Mouse (Mus musculus) midbrain, embryonic 15.5 days (tissue): ENCODE results near the gene Rps6kb2. TPM values are rescaled to one million over a fixed set of nuclear protein-coding genes. Genes with fewer than 3 reads are reported as not detected.
"Not testable (repeated sequence)": the region's sequence is repeated elsewhere in the genome, so short reads cannot be mapped to it uniquely, and the experiment has no call there.

Experiments
- ATAC-seq: fragments of 200-750 bp; cut with Nextera tagmentation; replicated peaks from 2 replicates; pipeline ENCODE4 v1.8.0; 2017; ENCODE audit warnings: moderate TSS enrichment
- H3K27ac ChIP-seq: fragments of 300-500 bp; sonication (generic); 2 replicates; pipeline ENCODE4 v1.5.1; 2015; ENCODE audit warnings: mild to moderate bottlenecking, inconsistent platforms
- H3K27me3 ChIP-seq: fragments of 300-500 bp; sonication (generic); replicated peaks from 2 replicates; pipeline ENCODE4 v1.6.1; 2015; ENCODE audit warnings: inconsistent platforms
- H3K36me3 ChIP-seq: fragments of 300-500 bp; sonication (generic); replicated peaks from 2 replicates; pipeline ENCODE4 v1.6.1; 2015; ENCODE audit warnings: inconsistent platforms
- H3K4me1 ChIP-seq: fragments of 300-500 bp; sonication (generic); 2 replicates; pipeline ENCODE4 v1.6.1; 2015; ENCODE audit warnings: inconsistent platforms
- H3K4me2 ChIP-seq: fragments of 300-500 bp; sonication (generic); 2 replicates; pipeline ENCODE4 v1.6.1; 2015; ENCODE audit warnings: inconsistent platforms, mild to moderate bottlenecking, moderate library complexity
- H3K4me3 ChIP-seq: fragments of 300-500 bp; sonication (generic); 2 replicates; pipeline ENCODE4 v1.5.1; 2015; ENCODE audit warnings: mild to moderate bottlenecking, inconsistent platforms
- H3K9ac ChIP-seq: fragments of 300-500 bp; sonication (generic); 2 replicates; pipeline ENCODE4 v1.6.1; 2015; ENCODE audit warnings: mild to moderate bottlenecking, inconsistent platforms
- H3K9me3 ChIP-seq: fragments of 300-500 bp; sonication (generic); 2 replicates; pipeline ENCODE4 v1.6.1; 2016; ENCODE audit warnings: inconsistent platforms
- WGBS: fragments of 180-500 bp; shearing (Covaris S2); methylation state at CpG from one replicate; pipeline ENCODE4 v1.1.7; 2015; ENCODE audit warnings: mixed read lengths; 5-methylcytosine and 5-hydroxymethylcytosine counted together
- polyA plus RNA-seq: library from polyadenylated mRNA; unstranded; fragments of >200 nt; fragmentation: Nextera tagmentation; extraction: Ambion mirVana; gene quantifications from 2 replicates; pipeline ENCODE4 v1.2.1, GENCODE M21; 2015

Gene Rps6kb2
- polyA plus RNA-seq, 1 experiment from 2014 or later = 60.7 TPM

GRCm38 (mm10) chr19:4143759-4144268 lies 19.3 kb downstream of the Rps6kb2 start, which contains the start of gene Cabp4:
Cabp4 (minus strand) TSS chr19:4144033.
- peaks cover 11% of the 10 kb centered on the region for H3K4me1 ChIP-seq
- 83% methylated on average over 7 of the region's 7 CpGs for WGBS
- H3K4me3 ChIP-seq = no peak within 1 kb of the TSS
- no peaks in the 10 kb centered on the region for H3K9me3 ChIP-seq
- no peaks in the 10 kb centered on the region for H3K36me3 ChIP-seq
- H3K27me3 ChIP-seq = no peaks in the 10 kb centered on the region
- no peak within 1 kb of the TSS for H3K27ac ChIP-seq
- no peak within 1 kb of the TSS for H3K4me2 ChIP-seq
- no peak within 1 kb of the TSS for H3K9ac ChIP-seq
- ATAC-seq = no peak

- Histone ChIP-seq H3K9ac (no peak overlapping the region), H3K4me1 (peaks cover 4% of the 10 kb centered on the region), H3K27ac (no peak overlapping the region), H3K27me3 (no peaks in the 10 kb centered on the region), H3K36me3 (no peaks in the 10 kb centered on the region), H3K4me2 (no peak overlapping the region), H3K9me3 (no peaks in the 10 kb centered on the region), H3K4me3 (no peak overlapping the region)
- no peak for ATAC-seq
- WGBS = 92% methylated on average over 18 of the region's 18 CpGs
These were observed 20.6 kb downstream of the Rps6kb2 start for GRCm38 (mm10) chr19:4142416-4143173.

- no peak overlapping the region for H3K4me2 ChIP-seq
- no peak overlapping the region for H3K9ac ChIP-seq
- no peaks in the 10 kb centered on the region for H3K36me3 ChIP-seq
- H3K4me1 ChIP-seq = 0 out of 2 replicates have a peak, but pooled peaks cover 2% of the 10 kb centered on the region
- no peak overlapping the region for H3K27ac ChIP-seq
- no peaks in the 10 kb centered on the region for H3K9me3 ChIP-seq
- 74% methylated on average over 6 of the region's 6 CpGs for WGBS
- no peaks in the 10 kb centered on the region for H3K27me3 ChIP-seq
- ATAC-seq = no peak
- no peak overlapping the region for H3K4me3 ChIP-seq
These were observed 23.0 kb downstream of the Rps6kb2 start for GRCm38 (mm10) chr19:4140147-4140546.

GRCm38 (mm10) chr19:4139446-4139845 lies 23.7 kb downstream of the Rps6kb2 start, which contains the start of gene Gpr152:
Gpr152 (plus strand) TSS chr19:4139787.
- H3K27ac ChIP-seq = no peak within 1 kb of the TSS
- no peak within 1 kb of the TSS for H3K9ac ChIP-seq
- 45% methylated on average over 2 of the region's 2 CpGs for WGBS
- 0 out of 2 replicates have a peak, but pooled peaks cover 2% of the 10 kb centered on the region for H3K4me1 ChIP-seq
- no peak for ATAC-seq
- no peak within 1 kb of the TSS for H3K4me2 ChIP-seq
- H3K9me3 ChIP-seq = no peaks in the 10 kb centered on the region
- H3K27me3 ChIP-seq = no peaks in the 10 kb centered on the region
- H3K4me3 ChIP-seq = no peak within 1 kb of the TSS
- H3K36me3 ChIP-seq = no peaks in the 10 kb centered on the region

GRCm38 (mm10) chr19:4137913-4138312 lies 25.2 kb downstream of the Rps6kb2 start:
- ATAC-seq = no peak
- H3K36me3 ChIP-seq = peaks cover under 1% of the 10 kb centered on the region; the same call in 1 of the 2 replicates
- no peak overlapping the region for H3K4me3 ChIP-seq
- H3K9me3 ChIP-seq = no peaks in the 10 kb centered on the region
- no peak overlapping the region for H3K9ac ChIP-seq
- no peaks in the 10 kb centered on the region for H3K27me3 ChIP-seq
- H3K4me2 ChIP-seq = no peak overlapping the region
- H3K27ac ChIP-seq = no peak overlapping the region
- 0 out of 2 replicates have a peak, but pooled peaks cover 2% of the 10 kb centered on the region for H3K4me1 ChIP-seq
- whole genome bisulfite sequencing = 85% methylated on average over 5 of the region's 5 CpGs

- Histone ChIP-seq H3K27ac (no peak overlapping the region), H3K27me3 (no peaks in the 10 kb centered on the region), H3K4me2 (no peak overlapping the region), H3K4me1 (0 out of 2 replicates have a peak, but pooled peaks cover 2% of the 10 kb centered on the region), H3K4me3 (no peak overlapping the region), H3K9me3 (no peaks in the 10 kb centered on the region), H3K9ac (no peak overlapping the region), H3K36me3 (peaks cover 15% of the 10 kb centered on the region; the same call in 1 of the 2 replicates)
- 81% methylated on average over 5 of the region's 5 CpGs for WGBS
- ATAC-seq = no peak
These were observed 26.7 kb downstream of the Rps6kb2 start for GRCm38 (mm10) chr19:4136463-4136862.

GRCm38 (mm10) chr19:4135963-4136345 lies 27.2 kb downstream of the Rps6kb2 start:
- H3K27ac ChIP-seq, H3K4me1 ChIP-seq, H3K9ac ChIP-seq, H3K4me3 ChIP-seq, H3K9me3 ChIP-seq, H3K4me2 ChIP-seq, H3K27me3 ChIP-seq, ATAC-seq: not testable (repeated sequence)
- WGBS = 22% methylated on average over 8 of the region's 8 CpGs
- peaks cover 17% of the 10 kb centered on the region; the same call in 1 of the 2 replicates for H3K36me3 ChIP-seq

- H3K9ac ChIP-seq, ATAC-seq, H3K4me2 ChIP-seq, H3K27me3 ChIP-seq, H3K4me3 ChIP-seq, H3K27ac ChIP-seq, H3K4me1 ChIP-seq, H3K9me3 ChIP-seq: not testable (repeated sequence)
- WGBS = 81% methylated on average over 6 of the region's 6 CpGs
- peaks cover 17% of the 10 kb centered on the region; the same call in 1 of the 2 replicates for H3K36me3 ChIP-seq
These were observed 27.8 kb downstream of the Rps6kb2 start for GRCm38 (mm10) chr19:4135229-4135962.

GRCm38 (mm10) chr19:4134354-4134753 lies 28.8 kb downstream of the Rps6kb2 start:
- Histone ChIP-seq H3K4me3 (no peak overlapping the region), H3K27ac (no peak overlapping the region), H3K27me3 (no peaks in the 10 kb centered on the region), H3K4me2 (no peak overlapping the region), H3K9me3 (no peaks in the 10 kb centered on the region), H3K36me3 (peaks cover 17% of the 10 kb centered on the region; the same call in 1 of the 2 replicates), H3K4me1 (0 out of 2 replicates have a peak, but pooled peaks cover under 1% of the 10 kb centered on the region), H3K9ac (no peak overlapping the region)
- ATAC-seq = no peak
- WGBS = 86% methylated on average over 4 of the region's 4 CpGs

- WGBS = 86% methylated on average over 2 of the region's 2 CpGs
These were observed 31.4 kb downstream of the Rps6kb2 start for GRCm38 (mm10) chr19:4131768-4132167.

GRCm38 (mm10) chr19:4131075-4131474 lies 32.1 kb downstream of the Rps6kb2 start:
- no peaks in the 10 kb centered on the region for H3K9me3 ChIP-seq
- peaks cover 19% of the 10 kb centered on the region for H3K4me1 ChIP-seq
- H3K27me3 ChIP-seq = no peaks in the 10 kb centered on the region
- no peak overlapping the region for H3K27ac ChIP-seq
- WGBS = 87% methylated on average over 5 of the region's 5 CpGs
- H3K4me2 ChIP-seq = no peak overlapping the region
- ATAC-seq = no peak
- peaks cover 17% of the 10 kb centered on the region; the same call in 1 of the 2 replicates for H3K36me3 ChIP-seq
- no peak overlapping the region for H3K9ac ChIP-seq
- no peak overlapping the region for H3K4me3 ChIP-seq

More at GRCm38 (mm10) chr19:4131768-4132167, 31.4 kb downstream of the Rps6kb2 start:
- Histone ChIP-seq H3K9ac (no peak overlapping the region), H3K4me2 (no peak overlapping the region), H3K9me3 (no peaks in the 10 kb centered on the region), H3K27me3 (no peaks in the 10 kb centered on the region), H3K36me3 (peaks cover 17% of the 10 kb centered on the region; the same call in 1 of the 2 replicates), H3K4me1 (peaks cover 13% of the 10 kb centered on the region), H3K4me3 (no peak overlapping the region), H3K27ac (no peak overlapping the region)
- ATAC-seq = no peak

GRCm38 (mm10) chr19:4130106-4130505 lies 33.0 kb downstream of the Rps6kb2 start:
- Histone ChIP-seq H3K9me3 (no peaks in the 10 kb centered on the region), H3K4me2 (no peak overlapping the region), H3K9ac (no peak overlapping the region), H3K4me1 (peaks cover 20% of the 10 kb centered on the region), H3K4me3 (no peak overlapping the region), H3K27ac (no peak overlapping the region), H3K27me3 (no peaks in the 10 kb centered on the region), H3K36me3 (peaks cover 17% of the 10 kb centered on the region; the same call in 1 of the 2 replicates)
- WGBS = 96% methylated on average over 4 of the region's 4 CpGs
- ATAC-seq = no peak
